Mouse (Mus musculus) lung, adult 2 months (tissue): Measurements from ENCODE around the gene Mfsd12. TPM values are rescaled to one million over a fixed set of nuclear protein-coding genes. Genes with fewer than 3 reads are reported as not detected.

Experiments used
- DNase-seq: peaks from one replicate; pipeline ENCODE4 v3.0.0; 2022
- H3K4me1 ChIP-seq: fragments of 200-500 bp; 2 replicates; pipeline ENCODE4 v1.6.1; 2011; ENCODE audit warnings: low read length; ENCODE audit not compliant: control insufficient read depth, insufficient read depth
- H3K4me3 ChIP-seq: fragments of 200-500 bp; replicated peaks from 2 replicates; pipeline ENCODE3; 2011; ENCODE audit warnings: low read depth, mild to moderate bottlenecking, control low read depth, low read length; ENCODE audit errors: extremely low read depth
- CTCF ChIP-seq: fragments of 200-500 bp; IDR thresholded peaks from 2 replicates; pipeline ENCODE4 v1.5.1; 2011; ENCODE audit warnings: mild to moderate bottlenecking, low read length, control low read depth; ENCODE audit not compliant: insufficient read depth
- POLR2A ChIP-seq: fragments of 200-500 bp; IDR thresholded peaks from 2 replicates; pipeline ENCODE4 v1.6.1; 2011; ENCODE audit warnings: low read depth, mild to moderate bottlenecking, control low read depth, low read length, borderline replicate concordance; ENCODE audit errors: extremely low read depth
- WGBS: fragments of 180-500 bp; shearing (Covaris S2); methylation state at CpG from one replicate; pipeline ENCODE4 v1.1.7; 2018; 5-methylcytosine and 5-hydroxymethylcytosine counted together
- polyA plus RNA-seq: library from polyadenylated mRNA; depleted of rRNA; stranded (reverse); fragments of >200 nt; gene quantifications from 2 replicates; pipeline ENCODE4 v1.2.3, GENCODE M21; 2012

Gene Mfsd12
- polyA plus RNA-seq, 1 experiment, result 33.3 TPM

- TF ChIP-seq POLR2A (no peak), CTCF (no peak)
- Histone ChIP-seq H3K4me3 (no peak overlapping the region), H3K4me1 (peaks cover 9% of the 10 kb centered on the region; the same call in 1 of the 2 replicates)
- 41% methylated on average over 2 of the region's 2 CpGs for WGBS
- DNase-seq, result no peak
Measured at GRCm38 (mm10) chr10:81377362-81377664, 20.0 kb downstream of the Mfsd12 start.

DNA sequence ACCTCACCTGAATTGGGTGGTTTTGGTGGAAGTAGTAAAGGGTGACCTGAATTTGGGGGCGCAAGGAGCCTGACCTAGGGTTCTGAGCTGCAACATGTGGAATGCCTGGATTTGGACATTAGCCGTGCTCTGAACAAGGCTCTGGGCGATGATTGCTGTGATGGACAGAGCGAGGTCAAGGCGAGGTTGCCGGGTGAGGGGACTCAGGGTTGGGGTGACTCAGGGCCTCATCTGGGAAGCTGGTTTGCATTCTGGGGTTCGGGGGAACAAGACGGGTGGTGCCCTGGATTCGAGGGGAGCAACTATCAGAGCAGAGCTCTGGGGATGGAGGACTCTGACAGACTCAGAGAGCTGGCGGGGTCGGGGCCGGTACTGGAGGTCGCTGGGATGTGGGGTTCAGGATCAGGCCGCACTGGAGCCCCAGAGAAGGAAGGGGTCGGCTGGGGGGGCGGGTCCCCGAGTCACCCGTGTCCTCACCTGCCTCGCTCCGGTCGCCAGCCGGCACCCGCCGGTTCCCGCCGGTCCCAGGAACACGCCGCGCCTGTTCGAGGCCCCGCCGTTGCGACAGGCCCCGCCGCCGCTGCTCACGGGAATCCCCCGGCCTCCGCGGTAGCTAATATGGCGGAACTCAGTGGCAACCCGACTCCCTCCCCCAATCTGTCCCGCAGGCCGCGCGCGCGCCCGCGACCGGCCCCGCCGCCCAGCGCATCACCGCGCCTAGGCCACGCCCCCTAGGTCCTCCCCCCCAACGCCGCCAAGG is 20.7 kb downstream of the Mfsd12 start, which contains the start of gene Fzr1:
Gene Fzr1 (minus strand): TSS at position 724 of the 760 bp plus-strand sequence.
- TF ChIP-seq CTCF (no peak), POLR2A (peak; percentile 54; the same call in 1 of the 2 replicates)
- under 1% methylated on average over 48 of the region's 59 CpGs for WGBS
- DNase-seq, result no peak
- peak within 1 kb of the TSS; percentile 79 for H3K4me3 ChIP-seq
- peaks cover 11% of the 10 kb centered on the region; the same call in 1 of the 2 replicates for H3K4me1 ChIP-seq

GRCm38 (mm10) chr10:81378553-81379182 is 21.4 kb downstream of the Mfsd12 start:
- DNase-seq, result peak; percentile 100
- TF ChIP-seq CTCF (no peak), POLR2A (peak; percentile 55; the same call in 1 of the 2 replicates)
- under 1% methylated on average over 46 of the region's 46 CpGs for WGBS
- H3K4me3 ChIP-seq, result peak overlapping the region; percentile 79
- H3K4me1 ChIP-seq, result peaks cover 11% of the 10 kb centered on the region; the same call in 1 of the 2 replicates

DNA sequence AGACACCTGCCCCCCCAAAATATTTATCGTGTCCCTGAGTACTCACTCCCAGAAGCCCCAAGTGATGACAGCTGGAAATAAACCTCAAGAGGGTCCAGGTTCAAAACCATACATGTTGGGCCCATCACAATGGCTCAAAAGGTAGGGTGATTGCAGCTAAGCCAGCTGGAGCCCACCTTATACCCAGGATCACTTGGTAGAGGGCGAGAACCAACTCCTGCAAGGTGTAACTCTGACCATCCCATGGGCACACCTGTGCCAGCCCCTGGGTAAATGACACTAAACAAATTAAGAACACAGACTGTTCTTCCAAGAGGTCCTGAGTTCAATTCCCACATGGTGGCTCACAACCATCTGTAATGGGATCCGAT is 21.9 kb downstream of the Mfsd12 start:
- H3K4me1 ChIP-seq, result peaks cover 11% of the 10 kb centered on the region; the same call in 1 of the 2 replicates
- 58% methylated on average over 3 of the region's 3 CpGs for WGBS

DNA sequence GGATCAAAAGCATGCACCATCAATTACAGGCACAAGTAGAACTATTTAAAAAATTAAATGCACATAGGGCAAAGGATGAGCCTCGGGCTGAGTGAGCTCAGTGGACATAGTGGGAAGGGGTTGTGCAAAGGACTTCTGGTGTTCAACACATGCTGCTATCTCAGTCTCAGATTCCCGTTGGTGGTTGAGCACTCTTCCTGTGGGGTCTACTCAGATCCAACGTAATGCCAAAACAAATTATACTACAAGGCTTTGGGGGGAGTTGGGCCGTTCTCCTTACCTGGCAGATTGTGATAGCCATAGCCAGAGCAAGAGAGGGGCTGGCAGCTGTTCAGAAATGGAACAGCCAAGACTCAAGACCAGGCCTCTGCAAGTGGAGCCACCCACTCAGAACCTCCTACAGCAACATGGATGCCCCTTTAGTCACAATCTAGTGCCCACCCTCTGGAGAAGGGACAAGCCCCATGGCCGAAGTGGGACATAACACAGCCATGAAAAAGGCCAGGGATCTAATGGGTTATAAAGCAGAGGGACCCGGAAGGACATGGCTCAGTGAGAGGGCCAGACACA is 22.6 kb downstream of the Mfsd12 start:
- H3K4me3 ChIP-seq, result no peak overlapping the region
- 83% methylated on average over 6 of the region's 6 CpGs for WGBS
- DNase-seq, result no peak
- no peak for TF ChIP-seq POLR2A
- H3K4me1 ChIP-seq, result peaks cover 11% of the 10 kb centered on the region; the same call in 1 of the 2 replicates

More for the DNA sequence above, 21.9 kb downstream of the Mfsd12 start:
- no peak overlapping the region for H3K4me3 ChIP-seq
- DNase-seq, result no peak
- no peak for TF ChIP-seq POLR2A
- no peak for TF ChIP-seq CTCF

GRCm38 (mm10) chr10:81382039-81382438 is 24.7 kb downstream of the Mfsd12 start:
- WGBS, result 37% methylated on average over 5 of the region's 5 CpGs

DNA sequence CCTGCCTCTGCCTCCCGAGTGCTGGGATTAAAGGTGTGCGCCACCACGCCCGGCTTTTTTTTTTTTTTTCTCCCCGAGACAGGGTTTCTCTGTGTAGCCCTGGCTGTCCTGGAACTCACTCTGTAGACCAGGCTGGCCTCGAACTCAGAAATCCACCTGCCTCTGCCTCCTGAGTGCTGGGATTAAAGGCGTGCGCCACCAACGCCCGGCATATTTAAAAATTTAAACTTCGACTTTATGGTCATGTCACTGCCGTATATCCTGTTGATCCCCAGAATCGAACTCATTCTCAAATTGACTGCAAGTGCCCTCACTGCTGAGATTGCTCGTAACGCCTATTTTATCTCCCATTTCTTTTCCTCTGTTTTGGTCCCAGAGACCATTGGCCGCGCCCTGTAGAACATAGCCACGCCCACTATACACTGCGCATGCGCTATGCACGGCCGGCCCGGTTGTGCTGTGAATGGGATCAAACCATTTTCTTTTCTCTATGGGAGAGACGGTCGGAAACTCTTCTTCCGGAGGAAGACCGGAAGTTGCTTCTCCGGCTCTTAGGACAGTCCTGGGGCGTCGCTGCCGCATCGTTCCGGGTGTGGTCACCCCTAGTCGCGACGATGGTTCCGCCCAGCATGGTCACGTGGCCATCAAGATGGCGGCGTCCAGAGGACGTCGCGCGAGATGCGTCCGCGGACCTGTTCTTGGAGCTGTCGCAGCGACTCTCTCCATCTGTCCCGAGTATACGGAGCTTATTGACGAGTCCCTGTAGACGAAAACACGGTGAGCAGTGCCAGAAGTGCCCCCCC is 26.7 kb downstream of the Mfsd12 start, which contains the start of the genes Dohh and Gm48551:
Gene Dohh (plus strand): TSS at position 627 of the 803 bp plus-strand sequence.
Gene Gm48551 (plus strand): TSS at position 665 of the 803 bp plus-strand sequence.
- Histone ChIP-seq H3K4me1 (peaks cover 10% of the 10 kb centered on the region; the same call in 1 of the 2 replicates), H3K4me3 (peak within 1 kb of the TSS; percentile 68)
- DNase-seq, result peak; percentile 99
- TF ChIP-seq CTCF (no peak), POLR2A (peak; percentile 96)
- 7% methylated on average over 54 of the region's 54 CpGs for WGBS

More at GRCm38 (mm10) chr10:81382039-81382438, 24.7 kb downstream of the Mfsd12 start:
- TF ChIP-seq CTCF (no peak), POLR2A (no peak)
- H3K4me3 ChIP-seq, result no peak overlapping the region
- H3K4me1 ChIP-seq, result peaks cover 10% of the 10 kb centered on the region; the same call in 1 of the 2 replicates
- DNase-seq, result no peak

- DNase-seq, result no peak
- TF ChIP-seq POLR2A, result no peak
- no peak for TF ChIP-seq CTCF
- Histone ChIP-seq H3K4me3 (peak overlapping the region; percentile 68), H3K4me1 (peaks cover 14% of the 10 kb centered on the region; the same call in 1 of the 2 replicates)
- WGBS, result under 1% methylated on average over 19 of the region's 19 CpGs
Measured at GRCm38 (mm10) chr10:81384605-81384982, 27.3 kb downstream of the Mfsd12 start.
